Mouse (Mus musculus) large intestine, adult 2 months (tissue): ENCODE data around the gene Map3k9. TPM values are rescaled to one million over a fixed set of nuclear protein-coding genes. Genes with fewer than 3 reads are reported as not detected.

Source experiments
- DNase-seq: peaks from one replicate; pipeline ENCODE4 v3.0.0-alpha.2; 2012; ENCODE audit warnings: low read depth, low spot score
- WGBS: fragments of 180-500 bp; shearing (Covaris S2); methylation state at CpG from one replicate; pipeline ENCODE4 v1.1.7; 2018; 5-methylcytosine and 5-hydroxymethylcytosine counted together
- polyA plus RNA-seq: library from polyadenylated mRNA; depleted of rRNA; stranded (reverse); fragments of >200 nt; gene quantifications from 2 replicates; pipeline ENCODE4 v1.2.3, GENCODE M21; 2012

Map3k9 gene
- polyA plus RNA-seq, 1 experiment = 3.0 TPM

DNA sequence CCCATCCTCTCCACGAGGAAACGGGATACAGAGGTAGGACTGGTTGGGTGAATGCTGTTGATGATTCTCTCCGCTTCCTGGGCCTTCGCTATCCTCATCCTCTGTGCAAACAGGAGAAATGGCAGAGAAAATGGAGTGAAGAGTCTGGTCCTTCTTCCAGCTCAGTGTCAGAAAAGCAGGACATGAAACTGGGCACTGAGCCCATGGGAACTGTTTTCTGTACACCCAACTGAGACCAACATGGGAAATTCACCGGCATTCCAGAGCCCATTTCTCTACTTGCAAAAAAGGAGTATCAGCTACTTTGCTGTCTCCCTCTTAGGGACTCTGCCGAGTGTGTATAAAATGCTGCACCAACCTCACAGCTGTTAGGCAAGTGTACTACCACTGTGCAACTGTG, 56.2 kb downstream of the Map3k9 start:
- WGBS = 91% methylated on average over 6 of the region's 6 CpGs
- no peak for DNase-seq

DNA sequence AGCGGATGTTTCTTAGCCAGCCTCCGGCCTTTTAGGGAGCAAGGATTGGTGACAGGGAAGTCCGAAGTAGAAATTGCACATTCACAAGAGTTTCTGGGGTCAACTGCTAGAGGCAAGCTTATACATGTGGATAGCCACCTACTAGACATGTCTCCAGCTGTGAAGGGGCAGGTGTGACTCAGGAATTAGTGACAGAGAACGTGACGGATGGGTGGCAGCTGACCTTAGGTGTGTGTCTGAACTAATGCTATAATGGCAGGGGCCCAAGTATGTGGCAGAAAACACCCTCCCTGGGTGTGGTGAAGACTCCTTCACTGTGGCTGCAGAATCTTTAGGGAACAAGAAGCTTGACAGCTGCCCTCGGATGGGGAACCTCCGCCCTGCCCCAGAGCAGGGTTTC, 57.6 kb downstream of the Map3k9 start:
- DNase-seq = no peak
- 87% methylated on average over 7 of the region's 7 CpGs for WGBS

DNA sequence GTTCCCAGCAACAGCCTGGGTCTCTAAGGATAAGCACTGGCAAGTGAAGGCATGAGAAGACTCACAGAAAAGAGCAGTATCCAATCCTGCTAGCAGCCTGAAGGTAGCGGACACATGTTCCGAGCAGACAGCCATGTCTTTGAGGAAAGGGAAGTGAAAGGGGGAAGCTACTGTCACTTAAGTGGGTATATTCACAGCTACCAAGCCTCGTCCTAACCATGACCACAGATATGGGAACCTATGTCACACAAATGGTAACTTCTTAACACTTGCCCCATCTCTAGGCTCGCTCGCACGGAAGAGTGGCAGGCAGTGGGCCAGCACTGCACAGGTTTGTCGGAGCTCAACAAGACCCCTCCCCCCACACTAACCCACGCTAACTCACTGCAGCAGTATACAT, 61.3 kb downstream of the Map3k9 start:
- 88% methylated on average over 8 of the region's 8 CpGs for WGBS
- DNase-seq = no peak

DNA sequence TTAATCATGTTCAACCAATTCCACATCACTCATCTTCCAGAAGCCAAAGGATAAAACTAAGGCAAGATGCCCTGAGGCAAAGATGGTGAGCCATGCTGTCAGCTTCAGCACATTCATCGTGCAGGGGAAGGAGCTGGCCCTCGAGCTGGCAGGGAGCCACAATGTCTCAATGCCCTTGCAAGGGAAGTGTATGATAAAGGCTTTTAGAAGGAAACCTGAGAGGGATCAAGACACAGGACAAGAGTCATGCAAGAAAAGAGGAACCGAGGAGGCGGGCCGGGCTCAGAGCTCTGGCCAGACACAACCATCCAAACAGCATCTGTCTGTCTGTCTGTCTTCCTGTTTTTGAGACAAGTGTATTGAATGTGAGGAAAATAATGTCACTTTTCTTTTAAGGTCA, 61.8 kb downstream of the Map3k9 start:
- WGBS = 77% methylated on average over 5 of the region's 5 CpGs
- no peak for DNase-seq

DNA sequence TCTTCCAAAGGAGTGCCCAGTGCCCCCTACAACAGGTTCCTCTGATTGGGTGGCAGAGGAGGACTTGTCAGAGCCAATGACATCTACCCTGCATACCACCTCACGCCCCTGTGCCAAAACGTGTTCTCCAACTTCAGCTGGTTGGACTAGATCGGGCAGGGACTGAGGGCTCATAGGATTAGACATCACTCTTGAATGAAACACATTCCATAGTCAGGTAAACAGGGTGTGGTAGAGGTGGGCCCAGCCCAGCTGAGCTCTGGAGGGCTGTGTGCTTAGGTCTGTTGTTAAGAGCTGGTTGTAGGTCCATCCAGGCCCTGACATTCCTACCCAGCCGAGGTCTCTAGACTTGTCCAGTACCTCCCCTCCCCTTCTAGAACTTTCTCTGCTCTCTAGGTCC, 68.4 kb downstream of the Map3k9 start:
- no peak for DNase-seq
- 41% methylated on average over 4 of the region's 4 CpGs for WGBS

DNA sequence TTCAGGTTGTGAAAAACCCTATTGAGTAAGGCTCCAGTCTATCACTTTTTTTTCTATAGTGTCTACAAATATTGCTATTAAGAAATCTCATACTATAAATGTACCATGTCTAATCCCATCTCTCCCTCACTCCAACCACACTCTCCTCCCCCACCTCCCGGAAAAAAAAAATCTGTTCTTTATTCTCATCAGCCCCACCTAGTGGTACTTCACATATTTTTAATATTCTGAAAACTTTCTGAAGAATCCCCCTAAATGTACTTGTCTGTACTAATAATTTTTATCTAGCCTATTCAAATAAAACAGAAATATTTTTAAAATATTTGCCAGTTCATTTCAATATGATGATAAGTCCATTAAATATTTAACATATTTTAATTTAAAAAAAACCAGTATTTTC, 78.1 kb downstream of the Map3k9 start:
- 5% methylated on average over 1 of the region's 1 CpGs for WGBS
- DNase-seq = no peak

DNA sequence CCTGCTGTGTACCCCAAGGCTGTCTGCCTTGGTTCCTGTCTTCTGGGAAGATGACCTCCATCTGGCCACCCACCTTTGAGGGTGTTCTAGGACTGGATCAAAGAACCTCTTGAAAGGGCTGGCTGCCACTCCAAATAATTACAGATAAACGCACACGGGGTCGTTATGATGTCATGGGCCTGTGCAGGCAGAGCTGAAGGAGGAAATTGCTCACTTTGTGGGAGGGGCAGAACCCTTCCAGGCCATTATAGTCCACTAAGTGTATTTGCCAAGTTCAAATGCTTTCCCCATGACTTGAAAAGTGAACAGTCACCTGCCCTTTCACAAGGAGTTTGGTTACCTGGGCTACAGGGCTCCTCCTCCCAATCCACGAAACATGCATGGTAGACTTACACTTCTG, 83.0 kb downstream of the Map3k9 start:
- no peak for DNase-seq
- 10% methylated on average over 4 of the region's 4 CpGs for WGBS

DNA sequence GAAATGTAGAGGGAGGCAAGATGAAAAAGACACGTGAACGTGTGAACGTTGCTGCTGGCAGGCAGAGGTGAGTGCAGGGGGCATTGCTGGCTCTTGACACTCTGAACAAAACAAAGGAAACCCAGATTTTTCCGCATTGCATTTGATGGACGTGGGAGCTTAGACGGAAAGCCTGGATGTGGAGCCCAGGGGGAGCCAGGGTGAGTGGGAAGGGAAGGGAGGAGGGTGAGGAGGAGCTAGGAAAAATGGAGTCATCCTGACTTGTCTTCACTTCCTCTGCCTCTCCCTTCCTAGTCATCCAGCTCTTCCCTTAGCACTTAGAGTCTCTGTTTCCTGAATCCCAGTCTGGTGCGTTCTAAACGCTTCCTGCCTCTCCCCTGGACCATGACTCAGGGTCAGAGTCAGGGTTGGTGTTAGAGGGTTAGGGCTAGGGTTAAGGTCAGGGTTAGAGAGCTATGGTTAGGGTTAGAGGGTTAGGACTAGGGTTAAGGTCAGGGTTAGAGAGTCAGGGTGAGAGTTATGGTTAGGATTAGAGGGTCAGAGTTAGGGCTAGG, 89.7 kb downstream of the Map3k9 start:
- 44% methylated on average over 8 of the region's 8 CpGs for WGBS
- no peak for DNase-seq

DNA sequence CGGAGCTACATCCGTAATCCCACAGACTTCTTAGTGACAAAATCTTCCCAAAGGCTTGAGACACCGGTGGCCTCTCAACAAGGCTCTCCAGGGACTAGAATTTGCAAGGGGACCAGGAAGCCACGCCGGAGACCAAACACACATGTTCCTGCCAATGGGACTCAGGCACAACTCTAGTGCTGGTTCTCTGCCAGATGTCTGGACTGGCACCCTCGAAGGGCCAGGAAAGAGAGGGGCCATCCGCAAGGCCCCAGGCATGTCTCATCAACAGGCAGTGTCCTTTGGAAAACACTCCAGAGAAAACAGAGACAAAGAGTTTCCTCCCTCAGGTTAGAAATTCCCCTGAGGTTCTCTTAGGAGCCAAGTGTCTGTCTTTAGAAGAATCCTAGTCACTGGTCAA, 90.2 kb downstream of the Map3k9 start:
- WGBS = 68% methylated on average over 7 of the region's 7 CpGs
- no peak for DNase-seq

DNA sequence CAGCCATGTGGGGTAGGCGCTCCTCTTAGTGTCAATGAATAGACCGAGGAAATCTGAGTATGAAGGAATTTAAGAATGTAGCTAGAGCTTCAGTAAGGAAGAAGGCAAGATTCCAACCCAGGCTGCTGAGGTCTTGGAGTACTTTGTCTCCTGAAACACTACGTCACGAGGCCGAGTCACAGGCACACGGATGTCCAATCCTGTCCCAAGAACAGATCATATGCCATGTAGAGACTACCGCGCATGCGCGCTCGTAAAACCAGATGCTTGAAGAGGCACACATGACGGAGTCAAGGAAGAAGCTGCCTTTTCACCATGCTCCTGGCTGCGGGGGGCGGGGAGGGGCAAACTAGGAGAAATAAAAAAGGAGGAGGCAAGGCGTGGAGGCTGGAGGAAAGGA, 90.9 kb downstream of the Map3k9 start:
- WGBS = 82% methylated on average over 15 of the region's 15 CpGs
- DNase-seq = no peak

DNA sequence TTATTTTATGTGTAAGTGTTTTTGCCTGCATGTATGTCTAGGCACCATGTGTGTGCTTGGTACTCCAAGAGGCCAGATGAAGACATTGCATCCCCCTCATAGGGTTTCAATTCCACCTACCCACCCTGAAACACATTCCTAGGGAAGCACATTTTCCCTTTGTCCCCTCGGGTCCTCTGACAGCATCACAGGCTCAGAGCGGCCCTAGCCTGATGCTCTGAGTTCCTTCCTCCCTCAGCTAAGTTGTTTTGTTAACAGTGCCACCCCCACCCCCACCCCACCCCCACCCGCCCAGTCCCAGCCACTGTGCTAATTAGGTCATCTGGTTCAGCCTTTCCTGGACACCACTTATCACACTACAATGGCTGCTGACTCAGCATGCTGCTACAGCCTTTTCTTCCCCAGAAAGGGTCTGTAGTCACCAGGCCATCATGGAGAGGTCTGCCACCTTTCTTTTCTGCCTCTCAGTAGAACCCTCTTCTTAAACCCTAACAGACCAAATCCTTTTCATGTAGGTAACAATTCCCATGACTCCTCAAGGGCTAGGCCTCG, 91.4 kb downstream of the Map3k9 start:
- DNase-seq = no peak
- WGBS = 61% methylated on average over 4 of the region's 4 CpGs

DNA sequence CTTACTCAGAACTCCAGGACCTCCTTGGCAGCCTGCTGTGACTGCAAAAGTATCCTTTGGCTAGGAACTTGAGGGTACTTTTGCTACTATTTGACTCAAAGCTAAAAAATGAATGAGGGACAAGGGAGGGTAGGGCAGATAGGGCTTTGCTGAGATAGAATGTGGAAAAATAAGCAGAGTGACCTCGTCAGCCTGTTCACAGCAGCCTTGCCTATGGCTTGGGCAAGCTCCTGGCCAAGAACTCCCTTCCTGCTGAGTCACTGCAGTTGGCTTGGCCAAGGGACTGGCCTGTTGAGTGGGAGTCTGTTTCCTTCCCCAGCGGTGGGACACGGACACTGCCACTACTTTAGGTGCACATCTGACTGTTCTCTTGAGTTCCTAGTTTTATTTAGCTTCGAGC, 92.4 kb downstream of the Map3k9 start:
- 74% methylated on average over 4 of the region's 4 CpGs for WGBS
- DNase-seq = no peak

DNA sequence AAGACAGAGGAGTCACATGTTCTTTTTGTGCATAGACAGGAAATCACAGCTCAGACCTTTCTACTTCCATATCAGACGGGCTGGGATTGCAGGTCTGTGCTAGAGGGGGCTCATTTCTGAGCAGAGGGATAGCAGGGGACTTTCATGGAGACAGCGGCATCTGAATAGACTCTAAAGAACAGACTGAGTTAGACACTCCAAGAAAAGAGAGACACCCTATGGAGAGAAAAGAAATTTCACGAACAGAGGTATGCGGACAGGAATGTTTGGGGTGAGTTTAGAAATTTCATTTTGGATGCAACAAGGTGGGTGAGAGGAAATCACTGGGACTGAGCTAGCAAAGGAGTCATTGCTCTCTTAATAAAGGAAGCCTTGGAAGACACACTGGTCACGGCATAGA, 93.1 kb downstream of the Map3k9 start:
- 83% methylated on average over 5 of the region's 5 CpGs for WGBS

DNA sequence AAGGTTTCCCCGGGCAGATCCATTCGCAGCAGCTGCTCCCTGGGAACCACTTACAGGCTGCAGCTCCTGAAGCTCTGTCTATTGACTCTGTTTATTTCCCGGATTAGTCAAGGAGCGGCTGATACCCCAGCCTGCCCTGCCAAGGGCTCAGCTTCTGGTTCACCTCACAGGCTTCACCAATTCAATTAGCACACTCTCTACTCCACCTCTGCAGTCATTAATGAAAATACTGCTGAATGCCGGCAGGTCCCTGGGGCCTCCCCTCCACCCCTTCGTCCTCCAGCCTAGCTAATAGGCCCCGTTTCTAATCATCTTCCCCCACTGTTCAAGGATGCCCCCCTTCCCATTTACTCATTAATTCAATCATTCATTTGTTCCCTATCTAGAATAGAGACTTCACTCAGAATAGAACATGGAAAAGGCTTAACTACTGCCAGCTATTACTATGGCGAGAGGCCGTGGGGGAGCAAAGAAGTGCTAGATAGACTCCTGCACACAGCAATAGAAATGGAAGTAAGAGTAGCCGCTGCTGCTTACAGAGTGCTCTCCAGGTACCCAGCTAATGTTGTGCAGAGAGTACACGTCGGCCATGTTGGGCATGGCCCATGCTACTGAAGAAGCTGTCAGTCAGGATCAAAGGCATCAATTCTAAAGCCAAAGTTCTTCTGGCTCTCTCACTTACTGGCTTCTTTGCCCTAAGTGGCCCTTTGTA, 94.4 kb downstream of the Map3k9 start:
- WGBS = 55% methylated on average over 12 of the region's 12 CpGs
- no peak for DNase-seq

More for the DNA sequence above, 93.1 kb downstream of the Map3k9 start:
- DNase-seq = no peak

DNA sequence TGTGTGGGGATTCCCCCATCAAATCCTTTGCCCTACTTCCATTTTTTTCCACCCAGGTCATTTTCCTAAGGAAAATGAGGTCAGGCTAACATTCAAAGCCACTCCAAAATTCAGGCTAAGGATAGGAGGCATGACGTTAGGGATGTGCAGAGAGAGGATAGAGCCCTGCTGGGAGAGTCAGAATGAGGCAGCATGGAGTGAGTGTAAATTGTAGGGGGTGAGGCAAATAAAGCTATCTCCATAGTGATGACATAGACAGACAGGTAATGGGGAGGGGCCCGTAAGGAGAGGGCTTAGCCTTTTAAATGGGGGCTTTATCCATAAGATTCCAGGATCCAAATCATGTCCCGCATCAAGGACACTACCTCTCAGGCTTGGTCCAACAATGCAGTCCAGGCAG, 95.0 kb downstream of the Map3k9 start:
- WGBS = 63% methylated on average over 3 of the region's 3 CpGs
- DNase-seq = no peak

DNA sequence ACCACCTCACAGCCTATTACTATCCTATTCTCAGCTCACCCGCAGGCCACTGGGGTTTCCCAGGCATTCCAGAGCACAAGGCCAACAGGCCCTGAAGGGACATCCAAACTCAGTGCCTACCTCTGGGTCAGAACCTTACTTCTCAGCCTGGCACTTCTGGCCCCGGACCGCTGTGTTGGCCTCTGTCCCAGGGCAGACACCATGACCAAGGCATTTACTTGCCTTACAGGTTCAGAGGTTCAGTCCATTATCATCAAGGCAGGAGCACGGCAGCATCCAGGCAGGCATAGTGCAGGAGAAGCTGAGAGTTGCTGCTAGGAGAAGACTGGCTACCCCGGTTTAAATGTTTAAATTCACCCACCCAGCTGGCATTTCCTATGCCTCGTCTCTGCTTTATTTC, 96.9 kb downstream of the Map3k9 start:
- 86% methylated on average over 6 of the region's 6 CpGs for WGBS
- DNase-seq = no peak

DNA sequence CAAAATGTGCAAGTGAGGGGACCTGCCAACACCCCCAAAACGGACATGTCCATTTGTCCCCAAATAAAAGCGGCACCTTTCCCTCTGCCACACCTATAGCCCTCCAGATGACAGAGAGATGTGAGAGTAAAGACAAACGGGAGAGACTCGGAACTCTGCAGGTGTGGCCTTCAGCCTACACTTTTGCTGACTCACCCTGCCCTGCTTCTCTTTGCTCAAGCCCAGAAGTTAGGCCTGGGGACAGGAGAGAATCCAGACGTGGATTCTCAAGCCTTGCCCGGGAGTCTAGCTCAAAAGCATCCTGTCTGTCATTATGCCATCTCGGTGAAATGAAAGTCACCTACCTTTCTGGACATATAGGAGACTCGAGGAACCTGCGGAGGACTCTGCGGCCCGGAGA, 97.6 kb downstream of the Map3k9 start:
- DNase-seq = no peak
- 54% methylated on average over 11 of the region's 11 CpGs for WGBS

DNA sequence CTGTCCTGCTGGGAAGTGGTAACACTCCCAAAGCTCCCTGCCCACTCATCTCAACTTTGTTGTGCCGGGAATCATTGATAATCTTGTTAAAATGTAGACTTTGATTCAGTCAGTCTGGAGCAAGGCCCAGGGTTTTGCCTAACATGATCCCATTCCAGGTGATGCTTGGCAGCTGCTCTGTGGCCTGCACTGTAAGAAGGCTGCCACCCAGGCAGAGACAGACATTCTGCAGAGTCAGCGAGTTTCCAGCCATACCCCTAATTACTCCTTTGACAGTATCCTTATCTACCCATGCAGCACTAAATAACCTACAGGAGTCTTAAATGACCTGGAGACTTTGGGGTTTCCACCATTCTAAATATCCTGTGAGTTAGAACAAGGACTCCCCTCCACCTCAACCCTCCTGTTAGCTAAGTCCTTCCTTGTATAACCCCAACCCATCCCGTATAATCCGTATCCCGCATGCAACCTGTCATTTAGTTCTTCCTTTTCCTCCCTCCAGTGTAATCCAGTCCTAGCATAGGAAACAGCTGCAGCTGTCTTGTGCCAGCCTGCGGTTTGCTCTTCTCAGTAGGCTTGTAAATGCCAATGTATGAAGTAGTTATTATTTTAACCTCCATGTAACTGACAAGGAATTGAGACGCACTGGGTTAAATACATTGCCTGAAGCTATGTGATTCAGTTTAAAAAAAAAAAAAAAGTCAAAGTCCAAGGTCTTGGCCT, 101.0 kb downstream of the Map3k9 start:
- DNase-seq = no peak
- 44% methylated on average over 7 of the region's 7 CpGs for whole genome bisulfite sequencing

DNA sequence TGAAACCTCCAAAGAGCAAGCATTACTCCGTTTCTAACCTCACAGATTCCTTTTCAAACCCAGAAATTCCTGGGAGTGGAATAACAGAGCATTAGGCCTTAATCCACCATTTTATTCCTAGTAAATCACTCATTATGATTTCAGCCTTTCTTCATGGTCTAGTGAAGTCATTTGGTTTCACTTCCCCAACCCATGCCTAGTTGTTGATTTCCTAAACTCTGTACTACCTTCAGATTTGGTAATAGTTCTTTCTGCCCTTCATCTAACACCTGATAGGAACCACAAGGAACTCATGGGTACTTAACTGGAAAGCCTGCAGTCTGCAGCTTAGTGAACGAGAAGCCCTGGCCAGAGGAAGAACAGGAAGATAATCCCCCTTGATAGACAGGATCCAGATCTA, 105.4 kb downstream of the Map3k9 start:
- WGBS = 61% methylated on average over 2 of the region's 2 CpGs
- DNase-seq = no peak
